Mouse (Mus musculus): Measurements from ENCODE around the gene Klf4.

The Klf4 gene

DNA sequence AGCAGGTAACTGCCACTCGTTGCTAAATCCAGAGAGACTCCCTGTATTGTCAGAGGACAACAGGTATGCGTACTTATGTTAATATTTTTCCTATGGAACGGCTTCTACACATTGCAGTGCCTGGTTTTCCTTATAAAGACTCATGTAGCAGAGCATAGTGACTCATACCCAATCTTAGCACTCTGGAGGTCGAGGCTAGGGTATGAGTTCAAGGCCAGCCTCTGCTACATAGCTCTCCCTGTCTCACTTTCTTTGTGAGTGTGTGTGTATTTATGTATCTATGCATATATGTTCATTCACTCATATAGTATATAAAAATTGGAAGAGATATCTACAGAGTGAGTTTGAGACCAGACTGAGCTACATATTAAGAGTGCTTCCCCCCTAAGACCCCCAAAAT lies 8.3 kb downstream of the Klf4 start:
- DNase-seq = no peak

DNA sequence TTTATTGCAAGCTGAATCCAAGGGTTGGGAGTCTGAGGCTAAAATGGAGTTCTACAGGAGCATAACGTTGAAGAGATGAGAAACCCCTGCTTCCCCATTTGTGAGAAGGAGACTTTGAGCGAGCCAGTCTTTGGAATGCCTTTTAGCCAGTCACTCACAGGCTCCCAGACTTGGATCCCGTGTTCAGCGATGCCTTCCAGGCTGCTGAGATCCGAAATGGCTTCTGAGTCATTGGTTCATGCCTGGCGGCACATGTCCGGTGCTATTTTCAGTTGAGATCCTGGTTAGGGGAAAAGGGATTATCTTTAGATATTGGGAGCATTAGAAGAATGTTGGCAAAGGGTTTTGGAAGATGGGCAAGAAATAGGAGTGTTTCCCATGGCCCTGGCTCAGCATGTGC lies 14.8 kb downstream of the Klf4 start:
- no peak for DNase-seq

DNA sequence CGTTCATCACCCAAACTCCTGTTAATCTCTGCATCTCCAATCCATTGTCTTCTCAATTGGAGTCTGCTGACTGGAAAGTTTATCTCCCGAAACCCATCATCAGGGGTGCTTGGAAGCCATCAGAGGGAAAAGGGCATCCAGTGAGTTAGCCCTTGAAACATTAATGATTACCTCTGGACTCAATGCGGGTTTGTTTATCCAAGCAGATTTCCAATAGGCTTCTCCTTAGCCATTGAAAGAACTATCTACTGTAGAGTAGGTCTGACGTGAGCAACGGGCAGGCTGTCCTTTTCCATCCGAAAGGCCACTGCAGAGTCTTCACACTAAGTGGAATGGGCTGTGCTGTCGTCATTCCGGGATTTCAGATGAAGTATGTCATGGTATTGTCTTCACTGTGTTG lies 16.2 kb downstream of the Klf4 start:
- no peak for DNase-seq

DNA sequence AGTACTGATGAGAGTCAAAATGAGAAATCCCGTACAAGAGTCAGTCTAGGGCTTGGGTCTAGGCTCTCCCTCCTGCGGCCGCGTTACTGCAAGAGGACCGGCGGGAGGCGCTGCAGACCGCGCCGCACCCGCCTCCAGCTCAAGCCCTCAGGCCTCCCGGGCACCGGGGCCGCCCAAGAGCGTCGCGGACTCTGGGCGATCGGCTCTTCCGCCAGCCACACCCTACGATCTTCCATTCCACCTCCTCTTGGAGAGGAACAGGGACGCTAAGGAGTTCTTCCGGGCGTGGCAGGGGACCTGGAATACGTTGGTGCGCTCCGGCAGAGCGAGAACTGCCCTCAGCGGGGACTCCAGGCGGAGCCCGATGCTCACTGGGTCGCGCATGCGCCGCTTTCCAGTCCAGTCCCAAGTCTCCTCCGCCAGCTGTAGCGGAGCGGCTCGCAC lies 17.5 kb downstream of the Klf4 start:
- DNase-seq = peak; percentile 85

DNA sequence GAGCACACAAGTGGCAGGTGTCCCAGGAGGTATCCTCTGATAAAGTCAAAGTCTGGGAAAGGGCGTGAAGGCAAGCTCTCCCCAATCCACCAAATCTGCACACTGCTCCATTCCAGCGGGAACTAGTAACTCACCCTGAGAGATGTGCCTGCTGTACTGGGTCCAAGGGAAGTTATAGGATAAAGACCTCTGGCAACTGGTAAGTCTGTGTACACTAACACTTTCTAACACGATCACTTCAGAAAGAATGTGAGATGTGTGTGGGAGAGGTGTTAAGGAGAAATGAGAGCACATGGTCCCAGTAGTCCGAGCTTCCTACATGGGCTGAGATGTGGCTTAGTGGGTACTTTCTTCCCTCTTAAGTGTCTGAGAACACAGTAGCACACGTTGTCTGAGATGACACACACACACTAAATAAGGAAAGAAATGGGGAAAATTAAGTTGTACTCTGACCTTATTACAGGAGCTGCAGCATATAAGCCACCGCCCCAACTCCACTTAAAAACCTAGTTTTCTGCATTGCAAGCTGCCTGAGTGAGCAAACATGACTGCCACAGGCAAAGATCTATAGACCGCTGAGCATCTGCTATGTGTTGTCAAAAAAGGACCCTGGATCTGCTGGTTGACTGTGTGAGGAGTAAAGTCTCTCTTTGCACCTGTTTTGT lies 18.5 kb downstream of the Klf4 start:
- DNase-seq = no peak

DNA sequence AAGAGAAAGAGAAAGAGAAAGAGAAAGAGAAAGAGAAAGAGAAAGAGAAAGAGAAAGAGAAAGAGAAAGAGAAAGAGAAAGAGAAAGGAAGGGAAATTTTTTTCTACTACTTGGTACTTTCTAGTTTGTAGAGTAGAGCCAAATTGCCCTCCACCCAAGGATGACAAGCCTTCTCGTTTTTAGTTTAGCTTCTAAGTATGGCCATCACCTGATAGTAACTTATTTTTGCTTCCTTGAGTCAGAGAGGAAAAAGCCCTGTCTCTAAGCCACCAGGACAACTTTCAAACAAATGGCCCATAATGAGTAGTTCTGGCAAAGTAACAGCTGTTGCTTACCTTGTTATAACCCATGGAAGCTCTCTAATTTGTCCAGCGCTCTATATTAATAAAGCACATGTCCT lies 20.9 kb downstream of the Klf4 start:
- no peak for DNase-seq

DNA sequence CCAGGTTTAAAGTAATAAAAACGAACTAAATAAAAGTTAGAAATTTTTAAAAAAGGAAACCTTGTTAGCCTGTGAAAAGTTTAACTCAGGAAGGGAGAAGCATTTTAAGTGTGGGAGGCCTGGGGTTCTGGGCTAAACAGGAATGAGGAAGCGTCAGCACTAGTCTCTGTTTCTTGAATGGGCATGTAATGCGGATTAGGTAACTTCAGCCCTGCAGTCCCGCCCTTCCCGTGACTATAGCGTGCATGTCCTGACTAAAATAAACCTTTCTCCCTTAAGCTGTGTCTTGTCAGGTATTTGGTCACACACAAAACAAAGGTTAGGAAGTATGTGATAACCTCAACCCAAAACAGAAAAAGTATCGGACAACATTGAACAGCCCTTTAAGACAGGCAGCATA lies 23.6 kb downstream of the Klf4 start:
- DNase-seq = no peak

DNA sequence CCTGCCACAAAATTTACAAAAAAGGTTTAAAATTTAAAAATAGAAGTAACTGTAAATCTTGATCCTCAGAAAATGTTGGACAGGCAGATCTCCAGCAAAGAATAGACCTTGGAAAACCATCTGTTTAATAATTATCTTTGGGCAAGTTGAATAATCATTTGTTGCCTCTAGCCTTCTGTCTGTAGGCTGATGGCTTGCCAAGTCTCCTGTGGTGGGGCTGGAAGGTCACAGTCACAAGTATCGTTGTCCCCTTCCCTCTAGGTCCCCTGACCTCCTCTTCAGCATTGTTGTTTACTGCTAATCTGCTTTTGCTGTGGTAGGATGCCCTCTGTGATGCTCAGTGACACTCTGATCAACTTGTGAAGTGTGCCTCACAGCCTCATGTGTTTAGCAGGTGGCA lies 33.6 kb downstream of the Klf4 start:
- no peak for DNase-seq

DNA sequence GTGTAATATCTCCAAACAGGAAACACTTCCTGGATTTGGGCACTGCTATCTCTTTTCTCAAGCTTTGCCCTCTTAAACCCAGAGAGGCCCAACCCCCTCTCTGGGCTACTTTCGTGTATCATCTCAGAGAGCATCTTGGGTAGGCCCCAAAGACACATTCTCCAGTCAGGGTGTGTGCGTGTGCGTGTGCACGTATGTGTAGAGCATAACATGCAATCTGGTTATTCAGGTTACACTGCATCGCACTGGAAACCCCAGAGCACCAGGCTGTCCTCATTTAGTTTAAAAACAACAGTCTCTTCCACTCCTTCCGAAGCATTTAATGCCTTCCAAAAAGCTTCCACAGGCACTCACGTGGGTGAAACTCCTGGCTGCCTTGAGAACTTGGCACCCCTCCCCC lies 35.9 kb downstream of the Klf4 start:
- no peak for DNase-seq

DNA sequence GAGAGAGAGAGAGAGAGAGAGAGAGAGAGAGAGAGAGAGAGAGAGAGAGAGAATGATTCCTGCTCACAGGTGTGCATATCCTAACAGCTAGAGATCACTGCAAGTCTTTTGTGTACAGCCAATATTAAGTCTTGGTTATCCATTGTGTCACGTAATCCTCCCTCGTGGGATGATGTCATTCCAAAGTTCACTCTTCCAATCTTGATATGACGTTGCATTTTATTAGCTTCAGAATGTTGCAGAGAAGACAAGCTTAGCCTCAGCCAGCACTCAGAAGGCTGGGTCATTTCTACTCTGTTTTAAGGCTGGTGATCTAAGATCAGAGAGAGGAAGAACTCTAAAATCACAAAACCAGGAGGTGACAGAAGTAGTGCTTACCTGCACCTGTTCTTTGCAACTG lies 39.0 kb downstream of the Klf4 start:
- no peak for DNase-seq

DNA sequence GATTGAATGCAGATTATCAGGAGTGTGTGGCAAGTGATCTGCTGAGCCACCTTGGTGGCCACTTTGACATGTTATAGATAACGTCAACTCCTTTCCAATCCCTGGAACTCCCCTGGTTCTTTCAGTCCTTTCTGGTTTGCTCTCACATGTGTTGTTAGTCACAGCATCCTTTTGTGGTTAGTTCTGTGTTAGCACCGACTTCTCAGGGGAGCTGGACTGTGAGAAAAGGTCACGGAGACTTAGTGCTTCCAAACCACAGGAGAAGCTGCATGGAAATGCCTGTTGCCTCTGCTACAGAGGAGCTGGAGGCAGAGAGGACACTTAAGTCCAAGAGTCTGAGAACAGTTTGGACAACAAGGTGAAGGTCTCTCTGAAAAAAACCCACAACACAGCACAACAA lies 42.9 kb downstream of the Klf4 start:
- no peak for DNase-seq

DNA sequence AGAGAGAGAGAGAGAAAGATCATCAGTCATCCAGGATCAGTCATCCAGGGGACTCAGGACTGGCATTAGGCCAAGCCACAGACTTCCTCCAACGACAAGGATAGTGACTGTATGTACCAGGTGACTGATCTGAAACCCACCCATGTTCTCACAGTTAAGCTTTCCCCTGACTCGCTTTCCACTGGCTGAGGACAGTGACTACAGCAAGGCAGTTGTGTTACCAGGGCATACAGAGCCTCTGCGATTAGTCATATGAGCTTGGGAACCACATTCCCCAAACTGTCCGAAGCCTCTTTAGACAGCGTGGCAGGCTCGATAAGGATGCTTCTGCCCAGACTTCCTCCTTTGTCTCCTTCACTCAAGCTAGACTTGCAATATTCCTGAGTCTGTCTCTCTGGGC lies 43.7 kb downstream of the Klf4 start:
- DNase-seq = no peak

DNA sequence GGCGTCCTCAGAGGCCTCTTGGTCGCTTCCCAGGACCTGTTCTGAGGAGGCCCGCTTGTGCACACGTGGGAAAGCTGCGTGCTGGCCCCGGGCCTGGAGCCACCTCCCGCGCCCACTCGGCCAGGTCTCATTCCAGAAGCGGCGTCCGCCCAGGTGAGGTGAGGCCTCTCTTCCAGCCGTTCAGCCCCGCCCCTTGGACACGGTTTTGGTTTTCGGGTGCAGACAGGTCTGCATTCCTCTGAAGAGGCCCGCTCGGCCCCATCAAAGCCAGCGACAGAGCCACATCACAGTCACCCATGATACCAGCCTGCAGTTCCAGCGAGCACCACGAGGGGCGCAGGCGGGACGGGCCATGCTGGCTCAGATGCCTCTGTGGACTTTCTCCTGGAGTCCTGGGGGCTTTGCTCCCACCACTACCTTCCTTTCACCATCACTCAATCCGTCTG lies 51.9 kb downstream of the Klf4 start:
- peak; percentile 80 for DNase-seq

DNA sequence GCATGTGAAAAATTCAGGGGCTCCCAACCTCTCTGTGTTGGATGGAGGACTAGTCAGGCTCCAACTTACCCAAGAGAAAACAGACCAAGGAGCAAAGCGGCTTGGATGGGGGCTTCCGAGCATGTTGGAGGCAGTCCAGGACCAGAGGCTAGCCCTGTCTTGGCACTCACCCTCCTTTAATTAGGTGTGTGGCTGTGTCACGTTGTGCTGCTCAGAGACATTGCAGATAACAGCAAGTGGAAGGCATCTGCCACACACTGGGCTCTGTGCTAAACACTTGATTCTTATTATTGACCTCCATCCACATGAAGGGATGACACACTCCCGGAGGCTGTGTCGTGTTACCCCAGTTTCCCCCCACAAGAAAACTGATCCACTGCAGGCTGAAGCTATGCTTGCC lies 53.9 kb downstream of the Klf4 start:
- DNase-seq = peak; percentile 13

DNA sequence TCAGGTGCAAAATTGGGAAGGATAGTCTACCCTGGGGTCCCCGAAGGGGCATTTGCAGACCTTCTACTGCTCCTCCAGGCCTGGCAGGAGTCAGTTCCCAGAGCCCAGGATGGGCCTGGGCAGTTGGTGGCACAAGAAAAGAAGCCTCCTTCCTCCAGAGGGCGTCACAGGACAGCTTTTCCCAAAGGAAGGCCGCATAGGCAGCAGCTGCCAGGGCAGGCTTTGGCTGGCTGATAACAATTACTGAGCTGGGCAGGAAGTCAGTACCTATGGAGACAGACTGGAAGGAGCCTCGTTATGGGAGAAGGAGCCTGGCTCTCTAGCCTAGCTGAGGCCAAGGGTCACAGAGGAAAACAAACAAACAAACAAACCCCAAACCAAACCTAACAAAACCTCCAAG lies 54.3 kb downstream of the Klf4 start:
- DNase-seq = peak; percentile 62

DNA sequence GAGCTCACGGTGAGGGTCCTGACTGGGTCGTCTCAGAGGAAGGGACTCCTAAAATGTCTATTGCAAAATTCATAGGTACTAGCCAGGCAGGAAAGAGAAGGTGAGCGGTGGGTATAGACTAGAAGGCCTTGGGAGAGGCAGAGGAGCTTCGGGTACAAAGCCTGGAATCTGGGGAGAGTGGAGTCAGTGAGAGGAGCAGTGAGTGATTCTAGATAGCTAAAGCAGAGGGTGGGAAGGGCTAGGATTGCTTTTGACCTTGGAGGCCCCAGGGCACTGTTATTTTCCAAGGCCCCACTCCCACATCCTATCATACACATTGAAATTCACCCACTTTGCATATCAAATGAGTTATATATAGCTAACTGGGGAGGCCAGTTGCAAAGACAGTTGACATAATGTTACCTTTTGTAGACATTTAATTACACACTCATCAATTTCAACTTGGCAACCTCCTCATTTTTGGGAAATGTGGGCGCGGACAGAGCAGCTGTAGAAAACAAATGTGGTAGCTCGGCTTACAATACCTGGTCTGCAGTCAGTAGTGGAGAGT lies 55.0 kb downstream of the Klf4 start:
- no peak for DNase-seq

Data from lung, postnatal 10 days (tissue).